Mouse (Mus musculus) bone marrow, adult 2 months (tissue): Measurements from ENCODE around the gene Bsg.

Experiments used
- CTCF ChIP-seq: fragments of 200-500 bp; IDR thresholded peaks from 2 replicates; pipeline ENCODE4 v1.5.1; 2011; ENCODE audit warnings: low read length, control low read depth; ENCODE audit not compliant: control insufficient read depth, insufficient read depth
- POLR2A ChIP-seq: fragments of 200-500 bp; IDR thresholded peaks from 2 replicates; pipeline ENCODE4 v1.6.1; 2011; ENCODE audit warnings: low read depth, mild to moderate bottlenecking, control low read depth, low read length, borderline replicate concordance; ENCODE audit not compliant: control insufficient read depth

GRCm38 (mm10) chr10:79668076-79668475 is 36.2 kb upstream of the Bsg start:
- no peak for TF ChIP-seq CTCF
- TF ChIP-seq POLR2A: no peak
